Mouse (Mus musculus) embryonic fibroblast, embryonic 13.5 days (primary cell): Measurements from ENCODE around the gene Tnk2.

Experiments used
- CTCF ChIP-seq: IDR thresholded peaks from 2 replicates; pipeline ENCODE4 v1.5.1; 2011; ENCODE audit warnings: mild to moderate bottlenecking, control low read depth, low read length, moderate library complexity, borderline replicate concordance; ENCODE audit not compliant: insufficient read depth
- POLR2A ChIP-seq: IDR thresholded peaks from 2 replicates; pipeline ENCODE4 v1.6.1; 2011; ENCODE audit warnings: low read depth, mild to moderate bottlenecking, control low read depth, low read length, moderate library complexity

DNA sequence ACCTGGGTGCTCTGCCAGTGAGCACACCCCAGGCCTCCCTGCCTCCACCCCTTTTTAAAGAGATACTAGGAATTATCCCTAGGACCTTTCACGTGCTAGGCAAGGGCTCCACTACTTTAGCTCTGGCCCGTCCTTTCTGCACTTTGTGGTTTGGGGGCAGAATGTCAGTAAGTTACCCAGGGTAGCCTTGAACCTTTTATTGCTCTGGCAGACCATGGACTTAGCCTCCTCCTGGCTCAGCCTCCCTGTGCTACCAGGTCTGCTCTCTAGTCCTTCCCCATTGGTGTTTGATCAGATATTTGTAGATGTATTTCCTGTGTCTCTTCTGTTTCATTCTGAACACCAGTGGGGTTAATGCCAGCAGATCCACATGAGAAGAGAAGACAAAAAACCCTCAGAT lies 20.5 kb downstream of the Tnk2 start:
- TF ChIP-seq CTCF (no peak), POLR2A (no peak)
